Mouse (Mus musculus) testis, postnatal 14 days (tissue): Measurements from ENCODE around the gene Pkhd1.
"Not testable (repeated sequence)": the region's sequence is repeated elsewhere in the genome, so short reads cannot be mapped to it uniquely, and the experiment has no call there.

Experiments
- DNase-seq: peaks from one replicate; pipeline ENCODE4 v3.0.0; 2021; ENCODE audit warnings: low spot score

Pkhd1 gene

DNA sequence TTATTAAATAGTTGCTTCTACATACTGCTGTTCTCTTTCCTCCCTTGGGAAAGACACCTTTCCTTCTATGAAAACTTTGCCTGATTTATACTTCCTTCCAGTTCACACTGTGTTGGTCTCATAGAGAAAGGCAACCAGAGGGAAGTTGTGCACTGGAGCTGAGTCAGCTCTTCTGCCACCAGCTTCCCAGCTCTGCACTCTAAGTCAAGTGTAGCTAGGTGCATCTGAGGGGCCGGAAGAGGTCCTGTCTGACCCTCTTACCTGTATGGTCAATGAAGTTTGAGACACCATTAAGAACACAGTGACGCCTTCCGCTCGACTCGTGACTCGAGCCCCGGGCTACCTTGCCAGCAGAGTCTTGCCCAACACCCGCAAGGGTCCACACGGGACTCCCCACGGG, 131.8 kb downstream of the Pkhd1 start:
- DNase-seq: no peak

GRCm38 (mm10) chr1:20481843-20482242, 136.0 kb downstream of the Pkhd1 start:
- no peak for DNase-seq

- DNase-seq: no peak
Measured at GRCm38 (mm10) chr1:20478695-20479094, 139.2 kb downstream of the Pkhd1 start.

DNA sequence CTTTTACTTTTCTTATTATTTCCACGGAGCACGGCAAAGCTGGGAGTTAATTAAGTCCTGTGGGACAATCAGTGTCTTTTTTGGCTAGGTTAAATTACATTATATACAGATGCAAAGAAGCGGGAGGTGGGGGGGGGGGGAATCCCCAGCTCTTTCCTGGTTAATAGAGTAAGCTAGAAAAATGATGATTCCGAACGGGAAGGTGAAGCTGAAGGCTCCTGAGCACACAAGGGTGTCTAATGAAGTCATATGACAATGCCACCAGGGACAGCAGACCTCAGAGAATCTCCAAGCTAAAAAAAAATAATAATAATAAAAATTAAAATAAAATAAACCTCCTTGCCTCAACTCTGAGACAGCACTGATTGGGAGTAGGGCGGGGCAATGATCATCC, 139.6 kb downstream of the Pkhd1 start:
- no peak for DNase-seq

- DNase-seq: peak; percentile 9
Measured at GRCm38 (mm10) chr1:20477561-20478265, 140.2 kb downstream of the Pkhd1 start.

DNA sequence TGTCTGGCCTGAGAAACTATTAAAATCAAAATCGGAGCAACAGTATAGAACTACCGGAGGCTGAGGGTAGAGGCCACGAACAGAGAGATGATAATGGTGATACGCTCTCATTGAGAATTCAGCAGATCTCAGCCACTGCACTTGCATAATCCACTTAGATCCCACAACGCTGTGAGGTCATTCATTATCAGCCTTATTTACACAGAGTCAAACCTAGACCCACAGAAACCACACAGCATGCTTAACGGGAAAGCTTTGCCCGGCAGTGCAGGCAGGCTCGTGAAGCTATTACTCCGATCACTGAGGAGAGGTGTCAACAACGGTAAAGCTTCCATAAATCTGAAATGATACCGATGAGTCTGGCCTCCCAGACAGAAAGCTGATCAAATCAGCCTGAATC, 147.1 kb downstream of the Pkhd1 start:
- DNase-seq: no peak

DNA sequence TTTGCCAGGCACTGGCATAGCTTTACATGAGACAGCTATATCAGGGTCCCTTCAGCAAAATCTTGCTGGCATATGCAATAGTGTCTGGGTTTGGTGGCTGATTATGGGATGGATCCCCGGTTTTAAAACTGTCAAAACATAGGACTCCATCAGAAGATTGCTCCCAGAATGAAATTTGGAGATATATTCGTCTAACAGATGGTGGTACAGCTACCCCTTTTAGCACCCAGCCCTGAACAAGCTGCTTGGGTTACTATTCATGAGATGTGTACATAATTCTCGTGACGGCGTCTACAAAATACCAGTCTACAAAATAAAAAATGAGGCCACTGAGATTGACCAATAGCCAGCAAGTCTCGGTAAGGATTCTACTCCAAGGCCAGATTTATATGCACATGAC, 147.5 kb downstream of the Pkhd1 start:
- no peak for DNase-seq

- no peak for DNase-seq
Measured at GRCm38 (mm10) chr1:20466481-20466880, 151.4 kb downstream of the Pkhd1 start.

DNA sequence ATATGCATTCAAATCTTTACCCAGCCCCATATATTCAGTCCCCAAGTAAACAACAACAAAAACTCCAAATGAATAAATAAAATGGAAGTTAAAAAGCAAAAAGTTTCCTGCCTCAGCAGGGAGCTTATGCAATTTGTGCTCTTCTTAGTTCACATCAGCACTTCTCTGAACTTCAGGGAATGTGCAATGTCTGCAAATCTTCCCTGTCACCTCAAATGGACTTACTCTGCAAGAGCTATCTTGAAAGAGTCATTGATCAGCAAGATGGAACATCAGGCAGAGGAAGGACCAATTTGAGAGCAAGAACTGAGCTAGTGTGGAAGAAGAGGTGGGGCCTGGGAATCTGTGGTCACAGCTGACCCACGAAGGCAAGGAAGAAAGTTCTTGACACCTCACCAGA, 163.2 kb downstream of the Pkhd1 start:
- no peak for DNase-seq

- DNase-seq: peak; percentile 6
Measured at GRCm38 (mm10) chr1:20450074-20450473, 167.8 kb downstream of the Pkhd1 start.

DNA sequence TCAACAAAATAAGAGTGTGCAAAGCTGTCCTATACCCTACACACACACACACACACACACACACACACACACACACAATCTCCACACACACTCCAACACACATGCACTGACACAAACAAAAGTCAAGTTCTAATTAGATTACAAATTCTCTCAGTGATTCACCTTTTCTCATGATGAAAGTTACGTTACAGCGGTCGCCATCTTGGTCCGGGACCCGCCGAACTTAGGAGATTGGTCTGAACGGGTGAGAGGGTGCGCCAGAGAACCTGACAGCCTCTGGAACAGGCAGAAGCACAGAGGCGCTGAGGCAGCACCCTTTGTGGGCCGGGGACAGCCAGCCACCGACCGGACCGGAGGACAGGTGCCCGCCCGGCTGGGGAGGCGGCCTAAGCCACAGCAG, 185.8 kb downstream of the Pkhd1 start:
- DNase-seq: not testable (repeated sequence)

DNA sequence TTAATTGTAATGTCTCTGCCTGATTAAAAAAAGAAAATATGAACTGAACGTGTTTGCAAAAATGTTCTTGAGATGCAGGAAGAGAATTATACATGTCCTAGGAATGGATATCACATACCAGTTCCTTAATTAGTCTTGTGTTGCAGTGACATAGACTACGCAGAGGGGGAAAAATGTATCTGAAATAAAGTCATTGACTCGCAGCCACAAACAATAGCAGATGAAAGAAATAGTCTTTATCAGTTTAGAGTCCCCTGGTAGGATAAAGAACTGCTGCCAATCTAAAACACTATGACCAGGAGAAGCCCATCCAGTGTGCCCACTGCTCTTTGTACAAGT, 188.8 kb downstream of the Pkhd1 start:
- DNase-seq: no peak

GRCm38 (mm10) chr1:20428370-20429055, 189.4 kb downstream of the Pkhd1 start:
- no peak for DNase-seq

DNA sequence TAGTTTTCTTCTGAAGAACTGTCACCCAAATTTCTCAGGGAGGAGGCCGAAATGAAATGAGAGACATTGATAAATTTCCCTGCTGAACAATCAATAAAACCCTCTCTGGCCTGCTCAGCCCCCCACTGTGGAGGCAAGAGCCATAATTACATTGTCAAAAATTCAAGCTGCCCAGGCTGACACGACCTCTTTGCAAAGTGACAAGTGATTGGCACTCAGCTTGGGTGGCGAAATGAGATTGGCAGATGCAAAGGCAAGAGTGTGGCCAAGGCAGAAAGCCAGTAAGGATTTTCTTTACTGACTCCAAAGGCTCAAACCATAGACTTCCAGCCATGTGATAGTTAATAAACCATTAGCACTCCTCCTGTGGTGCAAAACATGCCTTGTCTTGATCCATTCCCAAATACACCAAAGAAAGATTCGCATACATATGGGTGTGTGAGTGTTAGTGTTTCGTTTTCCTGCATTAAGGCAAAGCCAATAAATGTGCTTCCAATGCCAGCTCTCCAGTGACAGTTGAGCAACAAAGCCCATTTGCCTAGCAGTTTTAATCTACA, 208.4 kb downstream of the Pkhd1 start:
- no peak for DNase-seq

DNA sequence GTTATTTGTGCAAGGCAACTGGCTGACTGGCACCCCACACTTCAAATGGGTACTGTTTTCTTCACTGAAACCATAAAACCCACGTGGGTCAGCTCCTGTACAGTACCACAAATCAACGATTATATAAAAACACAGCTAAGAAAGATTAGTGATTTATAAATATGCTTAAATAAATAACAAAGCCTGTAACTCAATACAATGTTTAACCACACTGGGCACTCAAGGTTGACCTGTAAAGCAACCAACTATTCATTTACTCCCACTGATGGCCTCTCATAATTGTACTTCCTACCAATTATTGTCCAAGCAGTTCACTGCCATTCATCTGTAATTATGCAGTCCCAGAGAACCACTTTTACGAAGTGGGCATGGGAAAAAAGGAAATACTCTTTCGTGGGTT, 219.5 kb downstream of the Pkhd1 start:
- DNase-seq: no peak

DNA sequence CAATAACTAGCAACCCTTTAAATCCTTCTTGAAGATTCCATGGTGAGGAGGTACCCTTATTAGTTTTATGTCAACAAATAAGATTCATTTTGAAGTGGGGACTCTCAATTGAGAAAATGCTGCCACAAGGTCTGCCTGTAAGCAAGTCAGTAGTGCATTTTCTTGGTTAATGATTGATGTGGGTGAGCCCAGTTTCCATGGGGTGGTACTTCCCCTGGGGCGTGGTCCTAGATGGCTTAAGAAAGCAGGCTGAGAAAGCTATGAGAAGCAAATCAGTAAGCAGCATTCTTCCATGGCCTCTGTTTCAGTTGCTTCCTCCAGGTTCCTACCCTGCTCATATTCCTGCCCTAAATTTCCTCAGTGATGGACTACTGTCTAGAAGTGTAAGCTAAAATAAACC, 253.4 kb downstream of the Pkhd1 start:
- DNase-seq: no peak

- peak; percentile 4 for DNase-seq
Measured at GRCm38 (mm10) chr1:20344651-20345050, 273.2 kb downstream of the Pkhd1 start.

DNA sequence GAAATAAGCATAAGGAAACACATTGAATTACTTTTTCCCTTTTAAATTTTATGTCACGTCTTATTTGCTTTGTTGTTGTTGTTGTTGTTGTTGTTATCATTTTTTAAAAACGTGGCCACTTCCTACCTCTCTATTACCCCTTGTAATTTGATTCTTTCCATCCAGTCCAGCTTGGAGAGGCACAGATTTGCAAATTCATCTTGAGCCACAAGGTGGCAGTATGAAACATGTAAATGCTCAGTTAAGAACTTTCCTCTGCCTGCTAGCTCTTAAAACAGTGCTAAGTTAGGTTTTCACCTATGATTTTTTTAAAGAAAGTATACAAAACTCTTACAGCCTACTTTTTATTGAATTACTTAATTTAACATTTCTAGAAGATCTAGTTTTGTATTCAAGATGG, 306.4 kb downstream of the Pkhd1 start:
- no peak for DNase-seq

DNA sequence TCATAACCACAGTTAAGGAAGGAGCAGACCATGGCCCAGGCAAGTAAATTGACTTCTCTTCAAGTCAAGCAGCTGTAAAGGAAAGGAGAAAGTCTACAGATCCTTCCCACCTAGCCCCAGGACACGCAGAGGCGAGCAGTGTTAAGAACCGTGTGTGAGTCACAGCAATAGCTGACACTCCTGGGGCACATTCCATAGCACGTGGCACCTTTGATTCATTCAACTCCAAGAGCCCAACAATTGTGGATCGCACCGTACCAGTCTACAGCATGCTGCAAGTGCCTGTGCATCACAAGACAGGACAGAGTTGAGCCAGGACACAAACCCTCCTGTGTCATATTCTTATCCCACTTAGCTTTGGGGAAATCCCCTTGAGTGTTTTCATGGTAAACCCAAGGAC, 306.9 kb downstream of the Pkhd1 start:
- DNase-seq: no peak

GRCm38 (mm10) chr1:20306116-20306515, 311.7 kb downstream of the Pkhd1 start:
- no peak for DNase-seq

DNA sequence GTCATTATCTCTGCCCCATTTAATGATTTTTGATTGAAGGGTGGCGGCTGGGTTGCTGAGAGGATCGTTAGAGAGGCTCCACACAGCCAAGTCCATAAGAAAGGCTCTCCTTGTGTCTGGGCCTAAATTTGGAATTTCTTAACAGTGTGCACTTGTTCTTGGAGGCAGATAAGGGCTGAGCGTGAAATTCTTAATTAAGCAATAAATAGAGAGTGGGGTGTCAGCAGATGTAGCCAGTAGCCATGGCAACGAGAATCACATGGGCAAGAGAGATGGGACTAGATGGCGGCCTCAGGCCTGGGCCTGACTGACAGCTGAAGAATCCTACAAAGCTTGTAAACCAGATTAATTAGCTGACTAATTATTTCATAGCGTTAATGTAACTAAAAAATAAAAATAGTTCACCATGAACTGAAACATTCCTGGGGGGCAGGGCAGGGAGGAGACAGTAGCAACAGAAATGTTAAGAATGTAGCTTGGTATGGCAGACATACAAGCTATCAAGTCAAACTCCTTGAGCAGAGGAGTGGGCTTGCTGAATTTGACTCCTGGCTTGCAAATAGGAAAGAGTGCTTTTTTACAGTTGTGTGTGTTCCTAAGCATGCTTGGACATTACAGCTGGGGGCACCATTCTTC, 314.8 kb downstream of the Pkhd1 start:
- DNase-seq: no peak

DNA sequence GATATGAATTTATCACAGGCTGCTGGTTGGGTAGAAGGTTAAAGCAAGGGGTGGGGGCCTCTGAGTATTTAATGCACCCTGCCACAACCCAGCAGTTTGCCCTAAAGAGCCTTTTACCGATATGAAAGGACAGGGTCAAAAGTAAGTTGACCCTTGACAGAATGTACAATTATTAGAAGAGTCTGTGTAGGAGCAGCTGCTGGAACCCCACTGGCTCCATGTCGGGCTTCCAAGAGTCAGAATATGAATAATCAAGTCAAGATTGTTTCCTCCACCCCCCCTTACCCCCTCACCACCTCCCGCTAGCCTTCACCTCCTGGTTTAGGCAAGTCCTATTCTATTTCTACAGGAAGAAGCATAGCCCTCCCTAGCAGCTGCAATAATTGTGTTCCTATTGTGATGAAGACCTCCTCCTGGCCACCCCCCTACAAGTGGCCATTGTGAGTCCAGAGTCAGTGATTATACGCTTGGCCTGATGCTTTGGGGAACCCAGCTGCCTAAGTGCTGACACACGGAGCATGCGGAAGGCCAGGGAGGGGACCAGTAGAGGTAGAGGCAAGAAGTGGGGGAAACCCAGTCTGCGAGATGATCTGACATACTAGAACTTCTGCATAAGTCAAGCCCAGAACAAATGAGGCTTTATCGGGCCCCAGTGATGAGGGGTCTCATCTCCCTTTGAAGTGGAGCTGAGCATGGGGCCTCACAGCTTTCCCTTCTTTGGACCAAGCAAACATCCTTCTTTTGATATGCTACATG, 315.5 kb downstream of the Pkhd1 start:
- DNase-seq: no peak

DNA sequence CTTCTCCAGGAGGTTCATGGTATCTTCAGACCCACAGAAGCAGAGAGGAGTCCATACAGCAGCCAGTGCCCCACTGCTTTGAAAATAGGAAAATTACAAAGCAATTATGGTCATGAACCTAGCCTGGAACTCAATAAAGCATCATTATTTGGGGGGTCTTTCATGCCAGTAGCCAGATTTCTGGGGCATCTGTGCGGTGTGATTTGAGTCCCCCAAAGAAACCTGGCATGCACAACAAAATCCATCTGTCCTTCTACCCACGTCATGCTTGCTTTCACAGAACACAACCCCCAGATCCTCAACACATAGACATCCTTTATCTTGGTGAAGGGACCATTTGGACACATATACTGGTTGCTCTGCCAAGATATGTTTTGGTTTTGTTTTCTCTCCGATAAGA, 316.2 kb downstream of the Pkhd1 start:
- no peak for DNase-seq
